Mouse (Mus musculus) CH12.LX (cell line): Measurements from ENCODE around the gene Plekhm1. TPM values are rescaled to one million over a fixed set of nuclear protein-coding genes. Genes with fewer than 3 reads are reported as not detected.

Experiments
- DNase-seq: peaks from one replicate; pipeline ENCODE4 v3.0.0-alpha.2; 2013; ENCODE audit errors: extremely low read depth
- H3K27ac ChIP-seq: 2 replicates; pipeline ENCODE4 v1.5.1; 2012; ENCODE audit warnings: low read depth, mild to moderate bottlenecking, control low read depth, moderate library complexity; ENCODE audit not compliant: insufficient read depth
- H3K27me3 ChIP-seq: replicated peaks from 2 replicates; pipeline ENCODE3; 2012; ENCODE audit warnings: inconsistent platforms
- H3K36me3 ChIP-seq, 2 experiments: replicated peaks in 1 of 2; 2 replicates each; pipeline versions ENCODE3 to v1.6.1; 2012; ENCODE audit warnings: inconsistent platforms in 1 of 2, low read length in 1 of 2, mild to moderate bottlenecking in 1 of 2, mixed read lengths in 1 of 2, moderate library complexity in 1 of 2; ENCODE audit not compliant: control insufficient read depth in 1 of 2, insufficient read depth in 1 of 2
- H3K4me1 ChIP-seq, 2 experiments: 2 replicates each; pipeline ENCODE4 v1.6.1; 2012; ENCODE audit warnings: inconsistent platforms in 1 of 2, moderate library complexity in 1 of 2; ENCODE audit not compliant: insufficient read depth in 2 of 2, control insufficient read depth in 1 of 2
- H3K4me2 ChIP-seq: 2 replicates; pipeline ENCODE4 v1.6.1; 2012; ENCODE audit warnings: low read depth, mild to moderate bottlenecking, control low read depth; ENCODE audit not compliant: poor library complexity, insufficient read depth, severe bottlenecking
- H3K4me3 ChIP-seq, 3 experiments: fragments of 150-350 bp in 1 of 3; sonication (generic) in 1 of 3; replicated peaks in 1 of 3; 2 replicates each; pipeline versions ENCODE3 to v1.5.1; 2011 to 2012; ENCODE audit warnings: low read depth in 2 of 3, low read length in 2 of 3, mild to moderate bottlenecking in 2 of 3, moderate library complexity in 2 of 3, control low read depth in 1 of 3, improper control_type of control experiment in 1 of 3, inconsistent platforms in 1 of 3, mixed read lengths in 1 of 3; ENCODE audit not compliant: poor library complexity in 1 of 3
- H3K79me2 ChIP-seq: replicated peaks from 2 replicates; pipeline ENCODE4 v1.6.1; 2012; ENCODE audit warnings: mild to moderate bottlenecking, moderate library complexity; ENCODE audit not compliant: control insufficient read depth, poor library complexity, insufficient read depth, severe bottlenecking; ENCODE audit errors: extremely low read depth
- H3K9ac ChIP-seq: 2 replicates; pipeline ENCODE4 v1.6.1; 2012; ENCODE audit warnings: low read depth, mild to moderate bottlenecking, control low read depth, moderate library complexity; ENCODE audit not compliant: insufficient read depth
- H3K9me3 ChIP-seq: replicated peaks from 2 replicates; pipeline ENCODE3; 2012; ENCODE audit warnings: low read length, inconsistent platforms, mixed read lengths
- BHLHE40 ChIP-seq: IDR thresholded peaks from 2 replicates; pipeline ENCODE4 v1.6.1; 2011; ENCODE audit warnings: mild to moderate bottlenecking, low read depth, low read length, improper control_type of control experiment
- CTCF ChIP-seq, 2 experiments: IDR thresholded peaks in 1 of 2; conservative IDR thresholded peaks in 1 of 2; 2 replicates each; pipeline ENCODE4 v1.5.1; 2011 to 2012; ENCODE audit warnings: low read depth in 2 of 2, low read length in 2 of 2, improper control_type of control experiment in 1 of 2, inconsistent platforms in 1 of 2, mild to moderate bottlenecking in 1 of 2, moderate library complexity in 1 of 2
- ELF1 ChIP-seq: IDR thresholded peaks from 2 replicates; pipeline ENCODE4 v1.6.1; 2014; ENCODE audit warnings: low read depth, mild to moderate bottlenecking, inconsistent platforms, low read length, improper control_type of control experiment
- ETS1 ChIP-seq: conservative IDR thresholded peaks from 2 replicates; pipeline ENCODE4 v1.6.1; 2012; ENCODE audit warnings: low read depth, mild to moderate bottlenecking, inconsistent platforms, low read length, improper control_type of control experiment, moderate library complexity
- HCFC1 ChIP-seq: IDR thresholded peaks from 2 replicates; pipeline ENCODE4 v1.6.1; 2012; ENCODE audit warnings: low read depth, mild to moderate bottlenecking, inconsistent platforms, low read length, improper control_type of control experiment
- IRF4 ChIP-seq: IDR thresholded peaks from 2 replicates; pipeline ENCODE4 v1.6.1; 2014; ENCODE audit warnings: low read depth, mild to moderate bottlenecking, inconsistent platforms, low read length, improper control_type of control experiment
- JUND ChIP-seq: conservative IDR thresholded peaks from 2 replicates; pipeline ENCODE4 v1.6.1; 2011; ENCODE audit warnings: low read depth, low read length, improper control_type of control experiment
- MAX ChIP-seq: IDR thresholded peaks from 2 replicates; pipeline ENCODE4 v1.6.1; 2011; ENCODE audit warnings: low read length, improper control_type of control experiment
- MAZ ChIP-seq: IDR thresholded peaks from 2 replicates; pipeline ENCODE4 v1.6.1; 2012; ENCODE audit warnings: low read depth, mild to moderate bottlenecking, inconsistent platforms, low read length, improper control_type of control experiment, moderate library complexity
- MEF2A ChIP-seq: IDR thresholded peaks from 2 replicates; pipeline ENCODE4 v1.6.1; 2014; ENCODE audit warnings: low read depth, mild to moderate bottlenecking, inconsistent platforms, low read length, improper control_type of control experiment, borderline replicate concordance
- MXI1 ChIP-seq: IDR thresholded peaks from 2 replicates; pipeline ENCODE4 v1.6.1; 2011; ENCODE audit warnings: mild to moderate bottlenecking, low read depth, low read length, improper control_type of control experiment
- MYC ChIP-seq: IDR thresholded peaks from 2 replicates; pipeline ENCODE4 v1.6.1; 2011; ENCODE audit warnings: low read depth, mild to moderate bottlenecking, improper control_type of control experiment, low read length
- NELFE ChIP-seq: IDR thresholded peaks from 2 replicates; pipeline ENCODE4 v1.6.1; 2011; ENCODE audit warnings: low read depth, low read length, improper control_type of control experiment
- NRF1 ChIP-seq: IDR thresholded peaks from 2 replicates; pipeline ENCODE4 v1.6.1; 2014; ENCODE audit warnings: low read depth, mild to moderate bottlenecking, inconsistent platforms, low read length, improper control_type of control experiment, moderate library complexity
- RAD21 ChIP-seq: IDR thresholded peaks from 2 replicates; pipeline ENCODE4 v1.6.1; 2011; ENCODE audit warnings: low read depth, mild to moderate bottlenecking, low read length, improper control_type of control experiment, moderate library complexity
- RCOR1 ChIP-seq: conservative IDR thresholded peaks from 2 replicates; pipeline ENCODE4 v1.6.1; 2012; ENCODE audit warnings: low read depth, mild to moderate bottlenecking, inconsistent platforms, low read length, improper control_type of control experiment
- SIN3A ChIP-seq: IDR thresholded peaks from 2 replicates; pipeline ENCODE4 v1.6.1; 2012; ENCODE audit warnings: low read length, improper control_type of control experiment, inconsistent platforms
- SMC3 ChIP-seq: IDR thresholded peaks from 2 replicates; pipeline ENCODE4 v1.6.1; 2011; ENCODE audit warnings: low read depth, low read length, improper control_type of control experiment
- TBP ChIP-seq: conservative IDR thresholded peaks from 2 replicates; pipeline ENCODE4 v1.6.1; 2011; ENCODE audit warnings: low read depth, low read length, improper control_type of control experiment
- TCF12 ChIP-seq: IDR thresholded peaks from 2 replicates; pipeline ENCODE4 v1.6.1; 2014; ENCODE audit warnings: low read depth, mild to moderate bottlenecking, inconsistent platforms, low read length, improper control_type of control experiment
- UBTF ChIP-seq: IDR thresholded peaks from 2 replicates; pipeline ENCODE4 v1.6.1; 2012; ENCODE audit warnings: low read depth, mild to moderate bottlenecking, inconsistent platforms, low read length, improper control_type of control experiment, moderate library complexity
- ZC3H11A ChIP-seq: IDR thresholded peaks from 2 replicates; pipeline ENCODE4 v1.6.1; 2012; ENCODE audit warnings: low read depth, mild to moderate bottlenecking, inconsistent platforms, low read length, improper control_type of control experiment
- ZKSCAN1 ChIP-seq: IDR thresholded peaks from 2 replicates; pipeline ENCODE4 v1.6.1; 2012; ENCODE audit warnings: low read depth, inconsistent platforms, low read length, improper control_type of control experiment, borderline replicate concordance
- ZMIZ1 ChIP-seq: IDR thresholded peaks from 2 replicates; pipeline ENCODE4 v1.6.1; 2012; ENCODE audit warnings: low read depth, mild to moderate bottlenecking, inconsistent platforms, low read length, improper control_type of control experiment
- dilution Hi-C: fragments of 300-500 bp; cut with MboI; formaldehyde crosslinking; loops from 2 replicates; pipeline ENCODE4 v1.14.3; 2020; ENCODE audit warnings: low sequenced_read_pairs; ENCODE audit not compliant: extremely low pct_unique_long_range_greater_than_20kb, extremely low pct_ligation_motif_present
- in situ Hi-C: fragments of 300-500 bp; cut with MboI; formaldehyde crosslinking; loops from 3 replicates; pipeline ENCODE4 v1.14.3; 2019; ENCODE audit warnings: low sequenced_read_pairs, low pct_ligation_motif_present, low pct_unique_long_range_greater_than_20kb, mixed read lengths
- polyA plus RNA-seq: library from polyadenylated mRNA; unstranded; fragments of >175 nt; gene quantifications from 2 replicates; pipeline ENCODE4 v1.2.1, GENCODE M21; 2012; ENCODE audit warnings: low read depth; ENCODE audit not compliant: insufficient read length
- total RNA-seq, 2 experiments: library from RNA; depleted of rRNA; stranded (reverse); fragments of 300-350 nt in 1 of 2; fragments of >200 nt in 1 of 2; gene quantifications; 2 replicates each; pipeline ENCODE4 v1.2.3; 2012 to 2014

Gene Plekhm1
- total and polyA plus RNA-seq, 3 experiments: 3.5 to 23.2 (median 5.3) TPM

DNA sequence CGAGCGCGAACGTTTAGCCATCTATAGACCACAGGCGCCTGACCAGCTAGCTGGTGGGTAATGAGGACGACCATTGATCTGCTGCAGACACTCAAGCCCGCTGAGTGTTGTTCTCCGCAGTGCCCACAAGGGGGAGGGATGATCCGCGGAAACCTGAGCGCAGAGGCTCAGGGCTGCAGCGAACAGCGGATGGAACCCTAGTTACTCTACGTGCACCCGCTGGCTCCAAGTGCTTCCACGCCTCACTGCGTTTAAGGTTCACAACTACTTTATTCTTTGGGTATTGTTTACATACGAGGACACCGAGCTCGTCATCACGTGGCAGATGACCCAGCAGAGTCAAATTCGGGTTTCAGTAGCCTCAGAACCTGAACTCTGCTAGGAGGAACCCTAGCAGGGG, 53.4 kb downstream of the Plekhm1 start:
- no peak overlapping the region for H3K9ac ChIP-seq
- H3K36me3 ChIP-seq: peaks cover 6 to 61% of the 10 kb centered on the region in 2 experiments
- peaks cover 17 to 54% of the 10 kb centered on the region in 2 experiments for H3K4me1 ChIP-seq
- DNase-seq: peak; percentile 81
- in situ Hi-C loops: loop anchor here (5.0 kb wide), 1 partner anchor 33 kb away; no protein-coding TSS in a partner anchor
- H3K27ac ChIP-seq: no peak overlapping the region
- no peaks in the 10 kb centered on the region for H3K79me2 ChIP-seq
- peaks cover 39% of the 10 kb centered on the region for H3K9me3 ChIP-seq
- dilution Hi-C loops: no loop called here
- H3K4me2 ChIP-seq: peak overlapping the region; percentile 22; the same call in 1 of the 2 replicates
- peak overlapping the region in 1 of 3 experiments; percentile 16 for H3K4me3 ChIP-seq
- TF ChIP-seq MAZ (peak; percentile 66; the same call in 1 of the 2 replicates), MXI1 (peak; percentile 33; the same call in 1 of the 2 replicates), RCOR1 (no peak; the same call in 1 of the 2 replicates), BHLHE40 (peak; percentile 77), CTCF (conservative IDR thresholded peaks at IDR 0.05 in 1 of 2, IDR thresholded peaks at IDR 0.05 in 1 of 2; ENCODE audit: low read depth in 2 of 2, low read length in 2 of 2) (peak; percentile 35 to 97; a peak in 3 of 4 replicates), IRF4 (peak; percentile 74), RAD21 (peak; percentile 94), UBTF (peak; percentile 78), MAX (peak; percentile 73), JUND (peak; percentile 31; the same call in 1 of the 2 replicates), HCFC1 (no peak), MEF2A (peak; percentile 66), SIN3A (peak; percentile 76), ZKSCAN1 (no peak), ETS1 (0 out of 2 replicates have a peak, but pooled peaks have one; percentile 22), TCF12 (peak; percentile 53; the same call in 1 of the 2 replicates), ZMIZ1 (no peak), TBP (no peak), MYC (no peak), NELFE (0 out of 2 replicates have a peak, but pooled peaks have one; percentile 47), NRF1 (0 out of 2 replicates have a peak, but pooled peaks have one; percentile 29), ZC3H11A (peak; percentile 75), ELF1 (peak; percentile 41; the same call in 1 of the 2 replicates), SMC3 (peak; percentile 98)
- TF ChIP-seq, all 38 proteins: peak for 18
- no peaks in the 10 kb centered on the region for H3K27me3 ChIP-seq
